Mouse (Mus musculus) left cerebral cortex, postnatal 25 days (tissue): ENCODE measurements around the gene Cntfr. TPM values are rescaled to one million over a fixed set of nuclear protein-coding genes. Genes with fewer than 3 reads are reported as not detected.

Source experiments
- DNase-seq, 2 experiments: peaks; one replicate each; pipeline ENCODE4 v3.0.0; 2022; ENCODE audit warnings: low spot score in 2 of 2, mixed read lengths in 1 of 2
- intact Hi-C: fragments of 180-260 bp; cut with DNase I; formaldehyde crosslinking; loops from one replicate; pipeline ENCODE4 v1.15.1; 2025
- total RNA-seq, 2 experiments: library from RNA; stranded (reverse); gene quantifications; 2 replicates each; pipeline ENCODE4 v1.2.3; 2021

Cntfr gene
- total RNA-seq, 2 experiments from 2014 or later = 98.9 to 109 TPM

- DNase-seq = no peak
- intact Hi-C loops = no loop called here
Measured at GRCm38 (mm10) chr4:41634631-41635030, 62.3 kb downstream of the Cntfr start.

- intact Hi-C loops = no loop called here
- no peak for DNase-seq
Measured at GRCm38 (mm10) chr4:41633001-41633400, 63.9 kb downstream of the Cntfr start.

- intact Hi-C loops = no loop called here
- peak in 1 of 2 experiments; percentile 65 for DNase-seq
Measured at GRCm38 (mm10) chr4:41631390-41631789, 65.5 kb downstream of the Cntfr start.

DNA sequence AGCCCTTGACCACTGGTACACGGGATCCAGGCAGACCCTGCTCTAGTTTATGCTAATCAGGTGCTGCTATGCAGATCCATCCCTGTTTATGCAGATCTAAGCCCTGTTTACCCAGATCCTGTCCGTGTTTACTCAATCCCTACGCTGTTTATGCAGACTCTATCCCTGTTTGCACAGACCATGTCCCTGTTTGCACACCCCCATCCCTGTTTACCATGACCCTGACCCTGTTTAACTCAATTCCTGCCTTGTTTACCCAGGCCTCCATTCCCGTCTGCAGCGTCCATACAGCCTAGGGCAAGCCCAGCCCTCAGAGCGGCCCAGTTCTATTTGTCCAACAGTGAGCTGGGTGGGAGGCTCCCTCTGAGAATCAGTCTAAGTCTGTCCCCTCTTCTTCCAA lies 66.7 kb downstream of the Cntfr start:
- intact Hi-C loops = no loop called here
- no peak for DNase-seq

GRCm38 (mm10) chr4:41628202-41628927 lies 68.5 kb downstream of the Cntfr start:
- intact Hi-C loops = no loop called here

DNA sequence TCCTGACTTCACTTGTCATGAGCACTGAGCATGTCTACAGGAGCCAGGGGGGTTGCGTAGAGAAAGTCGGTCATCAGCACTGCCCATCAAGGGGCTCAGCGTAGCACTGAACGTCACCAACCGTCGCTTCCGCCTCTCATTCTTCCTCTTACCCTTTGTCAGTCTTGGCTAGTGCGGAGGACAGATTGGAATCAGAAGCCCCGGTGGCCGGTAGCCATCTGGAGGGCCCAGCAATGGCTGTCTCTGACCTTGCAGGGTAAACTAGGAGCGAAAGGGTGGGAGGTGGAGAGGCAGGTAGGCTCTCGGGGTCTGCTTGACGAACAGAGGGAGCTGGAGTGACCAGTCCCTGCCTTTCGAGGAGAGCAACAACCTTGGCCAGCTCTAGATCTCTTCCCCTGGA lies 74.8 kb downstream of the Cntfr start:
- no peak for DNase-seq
- intact Hi-C loops = no loop called here

More at GRCm38 (mm10) chr4:41628202-41628927, 68.5 kb downstream of the Cntfr start:
- no peak for DNase-seq

DNA sequence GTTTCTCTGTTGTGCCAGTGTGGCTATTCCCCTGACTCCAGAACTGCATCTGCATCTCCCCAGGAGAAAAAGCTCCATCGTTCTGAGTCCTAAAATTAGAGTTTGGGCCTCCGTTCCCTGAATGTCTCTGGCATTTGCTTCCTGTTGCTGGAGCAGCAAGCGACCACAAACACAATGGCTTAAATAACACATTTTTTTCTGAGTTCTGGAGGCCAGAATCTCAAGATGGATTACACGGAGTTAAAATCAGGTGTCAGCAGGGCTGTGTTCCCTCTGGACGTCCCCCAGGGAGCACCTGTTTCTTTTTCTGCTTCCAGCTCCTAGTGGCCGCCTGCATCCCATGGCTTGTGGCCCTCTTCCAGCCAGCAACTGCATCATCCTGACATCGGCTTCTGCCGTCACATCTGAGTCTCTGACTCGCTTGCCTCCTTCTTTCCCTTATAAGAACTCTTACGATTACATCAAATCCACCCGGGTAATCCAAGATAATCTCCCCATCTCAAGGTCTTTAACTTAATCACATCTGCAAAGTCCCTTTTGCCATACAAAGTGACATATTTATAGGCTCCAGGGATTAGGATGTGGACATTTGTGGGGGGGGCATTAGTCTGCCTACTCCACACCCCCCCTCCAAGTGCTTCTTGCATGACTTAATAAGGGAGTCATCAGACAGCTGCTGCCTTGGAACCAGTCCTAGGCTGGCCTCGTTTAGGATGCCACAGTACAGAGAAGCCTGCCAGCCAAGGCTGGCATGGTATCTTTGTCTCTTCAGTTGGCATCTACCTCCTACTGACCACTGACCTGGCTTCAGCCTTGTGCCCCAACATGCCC lies 77.8 kb downstream of the Cntfr start:
- intact Hi-C loops = no loop called here
- peak; percentile 31 to 43 for DNase-seq

GRCm38 (mm10) chr4:41615661-41616599 lies 81.0 kb downstream of the Cntfr start:
- DNase-seq = peak; percentile 64 to 84
- intact Hi-C loops = loop anchor here (2.0 kb wide), 2 partner anchors 63 to 91 kb away; no protein-coding TSS in a partner anchor

DNA sequence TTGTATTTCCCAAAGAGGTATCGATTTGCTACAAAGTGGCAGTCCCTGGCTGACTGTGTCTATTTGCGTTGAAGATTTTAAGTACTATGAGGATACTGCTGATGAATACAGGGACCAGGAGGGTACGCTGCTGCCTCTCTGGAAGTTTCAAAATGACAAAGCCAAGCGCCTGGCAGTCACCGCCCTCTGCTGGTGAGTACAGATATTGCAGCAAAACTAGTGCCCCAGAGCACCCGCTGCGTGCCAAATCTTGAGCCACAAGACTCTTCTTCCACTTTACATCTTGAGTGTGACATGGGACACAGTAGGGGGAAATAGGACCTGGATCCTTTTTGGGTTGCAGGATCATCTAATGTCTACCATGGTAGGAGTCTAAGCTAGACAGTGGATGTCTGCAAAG lies 82.7 kb downstream of the Cntfr start:
- intact Hi-C loops = loop anchor here (1.0 to 5.0 kb wide), 4 partner anchors 61 to 145 kb away; no protein-coding TSS in a partner anchor

GRCm38 (mm10) chr4:41612166-41612565 lies 84.7 kb downstream of the Cntfr start:
- no peak for DNase-seq
- intact Hi-C loops = loop anchor here (5.0 kb wide), 1 partner anchor 95 kb away; no protein-coding TSS in a partner anchor

More for the DNA sequence above, 82.7 kb downstream of the Cntfr start:
- DNase-seq = peak; percentile 88

GRCm38 (mm10) chr4:41610594-41610980 lies 86.3 kb downstream of the Cntfr start:
- intact Hi-C loops = loop anchor here (5.0 kb wide), 1 partner anchor 97 kb away; no protein-coding TSS in a partner anchor

GRCm38 (mm10) chr4:41609681-41610593 lies 87.0 kb downstream of the Cntfr start:
- intact Hi-C loops = loop anchor here (5.0 kb wide), 1 partner anchor 97 kb away; no protein-coding TSS in a partner anchor
- no peak for DNase-seq

More at GRCm38 (mm10) chr4:41610594-41610980, 86.3 kb downstream of the Cntfr start:
- no peak for DNase-seq

Other genes with a start within 250 kb of the Cntfr start
- gene Kif24, start 232.2 kb downstream of the Cntfr start, total RNA-seq = 1 to 10 TPM; 1.0 to 1.1 TPM
- 10 to 100 TPM; 24.7 to 26.4 TPM for gene Nudt2, start 231.9 kb downstream of the Cntfr start, total RNA-seq
- 10 to 100 TPM; 31.6 to 36.9 TPM for gene AI464131, start 194.0 kb downstream of the Cntfr start, total RNA-seq
- 1 to 10 TPM; 3.9 to 5.8 TPM for gene 1110017D15Rik, start 179.8 kb downstream of the Cntfr start, total RNA-seq
- gene Fam219a, start 127.6 kb downstream of the Cntfr start, total RNA-seq = 100 to 1,000 TPM; 203 to 209 TPM
- gene Dnaic1, start 127.3 kb downstream of the Cntfr start, total RNA-seq = 1 to 10 TPM; 7.2 to 8.0 TPM
- gene Enho, start 56.8 kb downstream of the Cntfr start, total RNA-seq = 10 to 100 TPM; 54.4 to 63.0 TPM
- gene Il11ra1, start 2.9 kb upstream of the Cntfr start, total RNA-seq = 10 to 100 TPM; 35.8 to 43.8 TPM
- gene Rpp25l, start 16.4 kb upstream of the Cntfr start, total RNA-seq = 10 to 100 TPM; 26.8 to 31.3 TPM
- 100 to 1,000 TPM; 174 to 191 TPM for gene Dctn3, start 26.1 kb upstream of the Cntfr start, total RNA-seq
- under 1 TPM in 1 of 2 experiments, not detected in 1; 0.43 TPM for gene Arid3c, start 34.1 kb upstream of the Cntfr start, total RNA-seq
- gene Galt, start 58.1 kb upstream of the Cntfr start, total RNA-seq = 100 to 1,000 TPM in 1 of 2 experiments, 10 to 100 TPM in 1; 93.2 to 103 TPM
- 10 to 100 TPM; 60.0 to 66.5 TPM for gene Sigmar1, start 59.1 kb upstream of the Cntfr start, total RNA-seq
- 100 to 1,000 TPM; 261 to 267 TPM for gene Ccl27a, start 77.2 kb upstream of the Cntfr start, total RNA-seq
- gene Gm21541, start 206.5 kb upstream of the Cntfr start, total RNA-seq = not detected
- gene Gm20878, start 244.5 kb upstream of the Cntfr start, total RNA-seq = 10 to 100 TPM; 48.2 to 53.7 TPM